Mouse (Mus musculus): ENCODE measurements around the gene Rgl1.
"Not testable (repeated sequence)": the region's sequence is repeated elsewhere in the genome, so short reads cannot be mapped to it uniquely, and the experiment has no call there.

The Rgl1 gene

DNA sequence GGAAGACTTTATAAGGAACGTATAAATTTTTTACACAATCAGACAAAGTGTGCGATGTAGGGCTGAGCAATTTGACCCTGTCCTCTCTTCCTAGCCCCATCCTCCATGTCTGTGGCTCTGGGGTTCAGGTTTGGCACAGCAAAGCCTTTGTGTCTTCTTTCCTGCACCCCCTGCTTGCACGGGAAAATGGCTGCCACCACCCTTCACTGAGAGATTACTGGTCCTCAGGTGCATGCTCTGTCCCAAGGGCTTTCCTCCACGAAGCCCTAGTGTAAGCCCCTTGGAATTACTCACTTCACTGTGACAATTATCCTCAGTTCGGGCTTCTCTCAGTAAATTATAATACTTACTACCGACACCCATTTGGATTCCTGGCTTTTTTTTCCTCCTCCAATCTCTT lies 109.5 kb downstream of the Rgl1 start:
- DNase-seq (ENCODE audit: low read depth, low spot score): no peak

- DNase-seq (ENCODE audit: low read depth, low spot score): no peak
These were observed 111.3 kb downstream of the Rgl1 start for GRCm38 (mm10) chr1:152654851-152655250.

DNA sequence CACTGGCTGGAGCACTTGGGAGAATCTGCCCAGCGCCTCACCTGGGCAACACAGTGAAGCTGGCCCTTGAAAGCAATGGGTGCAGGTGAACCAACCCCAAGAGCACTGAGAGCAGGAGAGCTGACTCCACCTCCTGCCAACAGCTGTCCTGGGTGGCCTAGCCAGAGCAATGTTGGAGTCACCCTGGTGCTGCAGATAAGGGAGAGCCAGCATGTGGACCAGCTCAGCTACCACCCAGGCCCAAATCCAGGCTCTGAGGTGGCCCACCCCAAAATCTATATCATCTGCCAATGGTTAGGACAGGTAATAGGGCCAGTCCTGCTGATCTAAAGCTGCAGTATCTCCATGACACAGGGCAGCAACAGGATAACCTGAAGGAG lies 114.7 kb downstream of the Rgl1 start:
- DNase-seq (ENCODE audit: low read depth, low spot score): no peak

- DNase-seq (ENCODE audit: low read depth, low spot score): no peak
These were observed 115.2 kb downstream of the Rgl1 start for GRCm38 (mm10) chr1:152650856-152651494.

GRCm38 (mm10) chr1:152648052-152648451 lies 118.1 kb downstream of the Rgl1 start:
- DNase-seq (ENCODE audit: low read depth, low spot score): no peak

DNA sequence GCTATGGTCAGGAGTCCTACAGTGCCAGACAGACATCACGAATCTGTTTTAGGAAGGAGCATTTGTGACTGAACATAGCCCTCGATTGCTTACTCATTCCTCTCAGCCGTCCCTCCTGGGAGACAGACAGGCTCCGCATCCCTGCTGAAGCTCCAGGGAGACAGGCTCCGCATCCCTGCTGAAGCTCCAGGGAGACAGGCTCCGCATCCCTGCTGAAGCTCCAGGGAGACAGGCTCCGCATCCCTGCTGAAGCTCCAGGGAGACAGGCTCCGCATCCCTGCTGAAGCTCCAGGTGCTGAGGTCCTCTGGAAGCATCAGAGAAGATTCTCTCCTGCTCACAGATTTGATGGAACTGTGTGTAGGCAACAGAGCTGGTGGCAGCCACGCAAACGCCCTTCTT lies 123.9 kb downstream of the Rgl1 start:
- not testable (repeated sequence) for DNase-seq (ENCODE audit: low read depth, low spot score)

DNA sequence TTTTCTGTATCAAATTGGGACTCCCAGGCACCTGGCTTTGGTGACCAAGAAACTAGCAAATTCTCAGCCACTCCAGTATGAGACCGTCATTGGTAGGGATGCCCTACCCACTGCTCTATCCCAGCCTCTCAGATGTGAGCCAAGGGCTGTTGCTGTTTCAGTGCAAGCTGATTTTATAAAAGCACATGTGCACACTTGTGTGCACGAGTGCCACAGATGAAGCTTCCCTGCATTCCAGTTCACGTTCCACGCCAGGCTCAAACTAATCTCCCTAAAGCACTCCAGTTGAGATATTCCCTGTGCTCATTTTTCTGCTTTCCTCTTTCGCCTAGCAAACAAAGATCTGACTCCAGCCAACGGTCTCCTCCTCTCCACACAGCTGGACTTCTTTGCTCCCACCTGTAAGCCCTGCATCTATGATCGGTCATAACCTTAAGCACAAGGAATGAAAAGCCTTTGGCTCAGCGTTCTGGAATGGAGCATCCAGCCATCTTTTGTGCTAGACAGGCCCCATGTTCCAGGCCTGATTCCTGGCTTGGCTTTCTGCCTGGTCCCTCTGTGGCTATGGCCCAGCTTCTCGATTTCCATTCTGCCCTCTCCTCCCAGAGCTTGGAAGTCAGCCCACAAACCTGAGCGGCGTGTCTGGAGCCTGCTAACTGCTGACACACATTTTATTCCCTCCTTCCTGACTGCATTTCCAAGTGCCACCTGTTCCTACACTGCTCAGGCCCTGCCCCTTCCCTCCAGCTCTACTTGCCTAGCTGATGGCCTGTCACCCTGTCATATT lies 125.8 kb downstream of the Rgl1 start:
- no peak for DNase-seq (ENCODE audit: low read depth, low spot score)

DNA sequence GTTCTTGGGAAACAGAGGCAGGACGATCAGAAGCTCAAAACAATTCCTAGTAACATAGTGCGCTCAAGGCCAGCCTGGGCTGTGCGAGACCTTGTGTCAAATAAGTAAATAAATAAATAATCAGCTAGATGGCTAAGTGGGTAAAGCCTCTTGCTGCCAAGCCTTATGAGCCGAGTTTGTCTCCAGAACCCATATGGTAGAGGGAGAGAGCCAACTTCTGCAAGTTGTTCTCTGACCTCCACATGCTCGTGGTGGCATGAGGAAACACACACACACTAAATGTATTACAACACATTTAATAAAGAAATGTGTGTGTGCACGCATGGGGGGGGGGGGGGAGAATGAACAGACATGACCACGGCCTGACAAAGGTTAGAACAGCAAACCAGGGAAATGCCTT lies 126.8 kb downstream of the Rgl1 start:
- DNase-seq (ENCODE audit: low read depth, low spot score): no peak

- no peak for DNase-seq (ENCODE audit: low read depth, low spot score)
These were observed 131.5 kb downstream of the Rgl1 start for GRCm38 (mm10) chr1:152634638-152635037.

GRCm38 (mm10) chr1:152629780-152630179 lies 136.4 kb downstream of the Rgl1 start:
- no peak for DNase-seq (ENCODE audit: low read depth, low spot score)

GRCm38 (mm10) chr1:152625651-152626050 lies 140.5 kb downstream of the Rgl1 start:
- no peak for DNase-seq (ENCODE audit: low read depth, low spot score)

DNA sequence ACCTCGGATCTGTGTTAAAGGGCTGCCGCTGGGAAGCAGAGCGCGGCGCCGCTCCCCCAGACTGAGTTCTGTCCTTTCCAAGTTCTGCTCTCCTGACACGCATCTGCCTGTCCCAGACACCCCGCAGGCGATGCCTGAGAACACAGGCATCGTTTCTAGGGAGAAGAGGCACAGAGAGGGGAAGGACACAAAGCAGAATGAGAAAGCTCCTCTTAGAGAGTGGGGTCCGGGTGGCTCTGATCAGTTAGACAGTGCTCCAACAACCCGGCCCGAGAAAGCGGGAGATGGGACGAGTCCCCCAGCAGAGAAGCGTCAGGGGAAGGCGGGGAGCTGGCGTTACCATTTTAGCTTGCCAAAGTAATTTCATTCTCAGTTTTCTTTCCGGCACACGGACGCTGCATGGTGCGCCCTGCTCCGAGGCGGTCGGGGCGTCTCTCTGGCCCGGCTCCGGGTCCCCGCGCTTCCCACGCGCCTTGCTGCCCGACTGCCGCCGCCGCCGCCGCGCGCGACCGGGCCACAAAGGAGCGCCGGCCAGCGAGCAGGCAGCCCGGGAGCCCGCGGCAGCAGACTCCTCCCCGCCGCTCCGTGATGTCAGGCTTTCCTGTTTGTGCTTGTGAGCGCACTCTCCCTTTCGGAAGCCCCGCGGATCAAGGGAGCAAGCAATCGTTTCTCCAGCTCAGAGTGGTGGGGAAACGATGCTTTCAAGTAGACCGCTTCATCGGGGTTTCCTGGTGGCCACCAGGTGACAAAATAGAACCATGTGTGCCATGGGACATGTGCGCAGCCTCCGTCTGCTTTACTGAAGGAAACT lies 141.3 kb downstream of the Rgl1 start:
- peak; percentile 83 for DNase-seq (ENCODE audit: low read depth, low spot score)

GRCm38 (mm10) chr1:152623375-152624270 lies 142.5 kb downstream of the Rgl1 start:
- DNase-seq (ENCODE audit: low read depth, low spot score): no peak

DNA sequence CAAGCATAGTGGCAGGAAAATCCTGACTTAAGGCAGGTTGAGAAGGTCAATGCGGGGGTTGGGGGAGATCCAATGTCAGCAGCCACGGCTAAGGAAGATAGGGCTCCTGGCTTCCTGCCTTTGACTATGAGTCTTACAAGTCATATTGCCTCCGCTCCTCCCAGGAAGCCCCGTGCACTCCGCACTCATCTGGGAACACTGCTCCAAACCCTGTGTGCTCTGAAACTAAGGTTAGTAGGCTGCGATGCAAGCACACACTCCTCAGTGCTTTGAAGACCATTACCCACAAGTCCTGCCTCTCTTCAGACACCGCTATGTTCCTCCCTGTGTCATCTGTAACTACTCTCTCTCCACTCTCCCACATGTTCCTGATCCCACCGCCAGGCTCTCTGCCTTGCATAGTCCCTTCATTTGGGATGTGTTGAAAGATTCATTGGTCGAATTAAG lies 143.4 kb downstream of the Rgl1 start:
- DNase-seq (ENCODE audit: low read depth, low spot score): peak; percentile 33

DNA sequence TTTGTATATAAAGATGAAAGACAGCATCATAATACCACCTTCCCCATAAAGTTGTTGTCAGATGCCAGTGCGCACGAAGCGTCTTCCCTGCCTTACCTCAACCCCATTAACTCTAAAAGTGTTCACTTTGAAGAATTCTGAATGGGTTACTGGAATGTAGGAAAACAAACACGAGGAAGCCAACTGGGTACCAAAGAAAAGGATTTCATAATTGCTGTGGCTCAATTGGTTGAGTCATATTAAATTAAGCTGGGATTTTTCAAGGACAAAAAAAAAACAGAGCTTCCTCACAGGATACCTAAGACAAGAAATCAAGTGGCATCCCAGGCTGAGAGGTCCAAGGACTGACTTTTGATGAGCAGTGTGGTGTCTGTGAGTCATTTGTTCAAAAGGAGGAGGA lies 144.5 kb downstream of the Rgl1 start:
- DNase-seq (ENCODE audit: low read depth, low spot score): no peak

- DNase-seq (ENCODE audit: low read depth, low spot score): no peak
These were observed 146.8 kb downstream of the Rgl1 start for GRCm38 (mm10) chr1:152619396-152619795.

- no peak for DNase-seq (ENCODE audit: low read depth, low spot score)
These were observed 147.3 kb downstream of the Rgl1 start for GRCm38 (mm10) chr1:152618896-152619295.

DNA sequence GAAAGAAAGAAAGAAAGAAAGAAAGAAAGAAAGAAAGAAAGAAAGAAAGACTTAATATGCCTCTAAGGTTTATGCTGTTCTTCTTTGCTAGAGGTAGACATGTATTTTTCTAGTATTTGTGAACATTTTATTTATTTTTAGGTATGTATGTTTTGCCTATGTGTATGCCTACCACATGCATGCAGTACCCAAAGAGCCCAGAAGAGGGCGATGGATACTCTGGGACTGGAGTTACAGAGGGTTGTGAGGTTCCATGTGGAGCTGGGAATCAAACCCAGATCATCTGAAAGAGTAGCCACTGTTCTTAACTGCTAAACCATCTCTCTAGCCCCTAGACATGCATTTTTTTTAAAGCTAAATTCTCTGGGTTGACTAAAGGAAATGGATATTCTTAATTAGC lies 147.8 kb downstream of the Rgl1 start:
- DNase-seq (ENCODE audit: low read depth, low spot score): no peak

DNA sequence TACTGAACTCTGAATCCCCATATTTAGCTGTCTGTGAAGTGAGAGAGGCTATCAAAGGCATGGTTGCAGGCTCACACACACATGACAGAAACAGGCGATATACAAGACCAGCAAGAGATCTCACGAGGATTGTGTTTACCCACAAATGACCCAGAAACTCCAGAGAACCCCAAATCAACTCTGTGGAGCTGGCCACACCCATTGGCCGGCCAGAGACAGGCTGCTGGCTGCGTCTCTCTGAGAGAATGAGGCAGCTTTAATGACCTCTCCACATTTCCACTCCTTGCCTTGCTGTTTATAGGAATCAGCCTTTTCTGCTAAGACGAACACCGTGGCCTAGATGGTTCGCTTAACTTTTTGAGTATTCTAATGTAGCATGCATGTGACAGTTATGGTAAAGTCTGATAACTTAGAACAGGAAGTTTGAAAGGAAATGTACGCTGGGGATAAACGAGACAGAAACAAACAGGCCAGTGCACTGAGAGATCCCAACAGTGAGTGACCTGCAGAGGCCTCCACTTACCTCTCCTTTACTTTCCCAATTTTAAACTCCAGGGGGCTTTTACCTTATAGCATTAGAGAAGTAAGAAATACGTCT lies 148.3 kb downstream of the Rgl1 start:
- no peak for DNase-seq (ENCODE audit: low read depth, low spot score)

DNA sequence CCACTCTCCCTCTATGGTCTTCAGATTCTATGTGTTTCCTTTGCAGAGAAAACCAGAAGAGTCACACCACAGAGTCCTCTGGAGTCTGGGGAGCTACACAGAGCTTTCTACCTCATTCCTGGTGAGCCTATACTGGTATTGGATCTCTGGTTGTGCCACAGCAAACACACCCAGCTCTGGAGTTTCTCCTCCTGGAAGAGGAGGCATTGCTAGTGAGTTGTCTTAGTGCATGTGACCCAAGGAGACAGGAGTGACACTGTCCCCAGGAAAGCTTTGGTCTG lies 149.4 kb downstream of the Rgl1 start:
- no peak for DNase-seq (ENCODE audit: low read depth, low spot score)

All from mesoderm, embryonic 11.5 days (tissue).